Mouse (Mus musculus) forebrain, postnatal 0 days (tissue): ENCODE measurements around the gene Dusp7. TPM values are rescaled to one million over a fixed set of nuclear protein-coding genes. Genes with fewer than 3 reads are reported as not detected.

Experiments
- ATAC-seq: fragments of 200-750 bp; cut with Nextera tagmentation; 2 replicates; pipeline ENCODE4 v1.8.0; 2017; ENCODE audit warnings: mild to moderate bottlenecking, moderate library complexity
- DNase-seq: peaks from one replicate; pipeline ENCODE4 v3.0.0-alpha.2; 2015
- H3K27ac ChIP-seq: fragments of 300-500 bp; sonication (generic); 2 replicates; pipeline ENCODE4 v1.5.1; 2014; ENCODE audit warnings: low read depth, mild to moderate bottlenecking, antibody characterized with exemption, low read length, moderate library complexity, mixed read lengths
- H3K27me3 ChIP-seq: fragments of 300-500 bp; sonication (generic); 2 replicates; pipeline ENCODE4 v1.6.1; 2014; ENCODE audit warnings: mild to moderate bottlenecking, low read length, mixed read lengths; ENCODE audit not compliant: insufficient read depth
- H3K36me3 ChIP-seq: fragments of 300-500 bp; sonication (generic); 2 replicates; pipeline ENCODE4 v1.6.1; 2014; ENCODE audit warnings: mild to moderate bottlenecking, moderate library complexity; ENCODE audit not compliant: insufficient read depth
- H3K4me1 ChIP-seq: fragments of 300-500 bp; sonication (generic); 2 replicates; pipeline ENCODE4 v1.6.1; 2014; ENCODE audit warnings: antibody characterized with exemption; ENCODE audit not compliant: insufficient read depth
- H3K4me2 ChIP-seq: fragments of 300-500 bp; sonication (generic); 2 replicates; pipeline ENCODE4 v1.6.1; 2014; ENCODE audit warnings: low read depth, mild to moderate bottlenecking, moderate library complexity
- H3K4me3 ChIP-seq: fragments of 300-500 bp; sonication (generic); 2 replicates; pipeline ENCODE4 v1.5.1; 2014; ENCODE audit warnings: low read depth, low read length, mixed read lengths
- H3K9ac ChIP-seq: fragments of 300-500 bp; sonication (generic); 2 replicates; pipeline ENCODE4 v1.6.1; 2014; ENCODE audit warnings: mild to moderate bottlenecking
- H3K9me3 ChIP-seq: fragments of 300-500 bp; sonication (generic); 2 replicates; pipeline ENCODE4 v1.6.1; 2016; ENCODE audit warnings: low read length
- CTCF ChIP-seq: sonication (generic); IDR thresholded peaks from 2 replicates; pipeline ENCODE4 v1.5.1; 2016; ENCODE audit warnings: antibody characterized with exemption, control low read depth, low read depth
- WGBS: fragments of 180-500 bp; shearing (Covaris S2); extraction: QIAGEN DNeasy Blood & Tissue Kit; methylation state at CpG from one replicate; pipeline ENCODE4 v1.1.7; 2014; 5-methylcytosine and 5-hydroxymethylcytosine counted together
- polyA plus RNA-seq: library from polyadenylated mRNA; unstranded; fragments of >200 nt; fragmentation: Nextera tagmentation; extraction: Ambion mirVana; gene quantifications from 2 replicates; pipeline ENCODE4 v1.2.1, GENCODE M21; 2015
- total RNA-seq: library from RNA; depleted of rRNA; stranded (reverse); fragments of >200 nt; gene quantifications from 2 replicates; pipeline ENCODE4 v1.2.3, GENCODE M21; 2014

Gene Dusp7
- total and polyA plus RNA-seq, 2 experiments from 2014 or later = 16.7 to 43.5 TPM

DNA sequence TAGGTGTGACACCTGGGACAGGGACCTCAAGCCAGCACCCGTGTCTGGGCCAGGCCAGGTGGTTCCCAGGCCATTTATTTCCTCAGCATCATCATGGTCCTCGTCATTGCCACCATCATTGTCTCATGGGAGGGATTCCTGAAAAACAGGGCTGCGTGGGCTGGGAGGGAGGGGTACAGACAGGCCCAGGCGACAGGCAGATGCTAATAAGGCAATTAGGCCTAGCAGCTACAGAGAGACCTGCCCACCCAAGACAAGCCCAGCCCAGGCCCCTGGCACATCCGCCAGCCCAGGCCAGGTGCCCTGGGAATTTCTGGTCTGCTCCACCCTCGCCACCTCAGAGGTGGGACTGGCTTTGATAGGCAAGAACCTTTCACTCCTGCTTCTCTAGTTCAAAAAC is 9.1 kb upstream of the Dusp7 start:
- no peaks in the 10 kb centered on the region for H3K9me3 ChIP-seq
- H3K27me3 ChIP-seq = no peaks in the 10 kb centered on the region
- no peaks in the 10 kb centered on the region for H3K36me3 ChIP-seq
- no peak overlapping the region for H3K4me2 ChIP-seq
- DNase-seq = no peak
- H3K27ac ChIP-seq = no peak overlapping the region
- 49% methylated on average over 6 of the region's 6 CpGs for WGBS
- no peak for ATAC-seq
- H3K4me1 ChIP-seq = no peaks in the 10 kb centered on the region
- H3K4me3 ChIP-seq = no peak overlapping the region
- no peak for TF ChIP-seq CTCF
- no peak overlapping the region for H3K9ac ChIP-seq

DNA sequence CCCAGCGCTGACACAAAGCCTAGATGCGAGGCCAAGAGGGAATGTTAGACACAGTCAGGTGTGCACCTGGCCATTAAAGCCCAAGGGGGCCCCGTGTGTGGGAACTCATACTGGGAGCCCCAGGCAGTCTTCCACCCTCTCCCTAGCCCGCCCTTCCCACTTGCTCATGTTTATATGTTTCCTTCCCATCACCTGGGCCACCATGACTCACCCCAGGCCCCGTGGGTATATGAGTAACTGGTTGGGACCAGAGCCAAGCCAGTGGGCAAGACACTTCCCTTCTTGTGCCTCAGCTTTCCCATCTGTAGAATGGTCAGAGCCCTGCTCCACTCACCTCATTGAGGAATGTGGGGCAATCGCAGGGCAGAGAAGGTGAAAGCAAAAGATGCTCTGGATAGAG is 7.3 kb upstream of the Dusp7 start:
- ATAC-seq (no peak), DNase-seq (no peak)
- no peaks in the 10 kb centered on the region for H3K9me3 ChIP-seq
- H3K9ac ChIP-seq = no peak overlapping the region
- H3K4me1 ChIP-seq = no peaks in the 10 kb centered on the region
- WGBS = 90% methylated on average over 6 of the region's 6 CpGs
- H3K4me3 ChIP-seq = no peak overlapping the region
- no peak overlapping the region for H3K4me2 ChIP-seq
- H3K36me3 ChIP-seq = no peaks in the 10 kb centered on the region
- no peaks in the 10 kb centered on the region for H3K27me3 ChIP-seq
- no peak for TF ChIP-seq CTCF
- H3K27ac ChIP-seq = no peak overlapping the region

DNA sequence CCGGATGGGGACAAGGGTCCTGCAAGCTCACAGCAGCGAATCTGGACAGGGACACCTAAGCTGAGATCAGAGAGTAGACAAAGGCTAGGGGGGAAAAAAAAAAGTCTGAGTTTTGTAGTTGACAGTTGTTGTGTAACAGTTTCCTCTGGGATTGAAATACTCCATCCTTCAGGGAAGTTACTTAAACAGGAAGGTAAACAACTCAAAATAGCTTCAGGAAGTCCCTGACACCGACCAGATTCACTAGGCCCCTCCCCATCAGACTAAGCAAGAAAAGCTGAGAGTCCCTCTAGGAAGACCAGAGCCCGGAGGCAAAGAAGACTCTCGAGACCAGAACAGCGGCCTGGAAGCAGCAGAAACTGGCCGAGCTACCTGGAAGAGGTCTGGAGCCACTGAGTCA is 3.1 kb upstream of the Dusp7 start:
- no peak overlapping the region for H3K4me3 ChIP-seq
- no peaks in the 10 kb centered on the region for H3K9me3 ChIP-seq
- no peak overlapping the region for H3K9ac ChIP-seq
- no peaks in the 10 kb centered on the region for H3K36me3 ChIP-seq
- no peak overlapping the region for H3K4me2 ChIP-seq
- ATAC-seq = no peak
- no peaks in the 10 kb centered on the region for H3K27me3 ChIP-seq
- TF ChIP-seq CTCF = no peak
- H3K27ac ChIP-seq = no peak overlapping the region
- WGBS = 80% methylated on average over 7 of the region's 7 CpGs
- peaks cover 2% of the 10 kb centered on the region for H3K4me1 ChIP-seq
- DNase-seq = no peak

DNA sequence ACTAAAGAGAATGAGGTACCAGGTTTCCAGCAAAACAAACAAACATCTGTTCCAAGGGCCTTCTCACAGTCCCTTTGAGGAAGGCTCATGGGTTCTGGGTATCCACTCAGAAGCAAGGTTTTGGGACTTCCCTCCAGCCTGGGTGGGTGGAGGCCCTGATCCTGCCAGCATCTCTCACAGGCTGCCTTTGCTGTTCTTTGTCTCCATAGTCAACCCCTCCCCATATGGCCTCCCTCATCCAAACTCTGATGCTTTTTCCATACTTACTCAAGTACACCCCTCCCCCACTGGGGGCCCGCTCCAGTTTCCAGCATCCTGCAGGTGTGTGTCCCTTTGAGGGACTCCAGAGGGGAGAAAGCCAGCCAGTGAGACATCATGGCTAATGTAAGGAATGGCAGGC is 2.2 kb upstream of the Dusp7 start:
- Histone ChIP-seq H3K9me3 (no peaks in the 10 kb centered on the region), H3K4me1 (peaks cover 8% of the 10 kb centered on the region), H3K27ac (no peak overlapping the region), H3K4me3 (no peak overlapping the region), H3K9ac (no peak overlapping the region), H3K36me3 (no peaks in the 10 kb centered on the region), H3K27me3 (no peaks in the 10 kb centered on the region), H3K4me2 (no peak overlapping the region)
- no peak for DNase-seq
- WGBS = 56% methylated on average over 1 of the region's 1 CpGs
- TF ChIP-seq CTCF = no peak
- no peak for ATAC-seq

DNA sequence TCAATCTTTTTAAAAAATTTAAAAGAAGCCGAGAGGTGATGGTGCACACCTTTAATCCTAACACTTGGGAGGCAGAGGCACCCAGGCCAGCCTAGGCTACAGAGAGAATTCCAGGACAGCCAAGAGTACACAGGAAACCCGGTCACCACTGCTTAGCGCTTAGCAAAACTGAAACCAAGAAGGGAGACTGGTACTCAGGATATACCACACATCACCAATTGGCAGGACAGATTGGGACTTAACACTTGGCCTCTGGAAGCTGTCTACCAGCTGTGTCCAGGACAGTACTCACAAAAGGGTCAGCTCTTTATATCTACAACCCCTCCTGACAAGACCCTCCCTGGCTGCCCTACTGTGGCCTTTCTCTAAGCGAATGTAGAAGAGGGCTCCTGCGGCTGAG is 1.4 kb upstream of the Dusp7 start:
- TF ChIP-seq CTCF = no peak
- Histone ChIP-seq H3K4me1 (peaks cover 16% of the 10 kb centered on the region), H3K36me3 (peaks cover 4% of the 10 kb centered on the region; the same call in 1 of the 2 replicates), H3K27ac (no peak overlapping the region; the same call in 1 of the 2 replicates), H3K27me3 (no peaks in the 10 kb centered on the region), H3K4me2 (peak overlapping the region; percentile 98), H3K9ac (peak overlapping the region; percentile 85), H3K9me3 (no peaks in the 10 kb centered on the region), H3K4me3 (peak overlapping the region; percentile 78)
- 19% methylated on average over 5 of the region's 5 CpGs for WGBS
- no peak for DNase-seq
- no peak for ATAC-seq

DNA sequence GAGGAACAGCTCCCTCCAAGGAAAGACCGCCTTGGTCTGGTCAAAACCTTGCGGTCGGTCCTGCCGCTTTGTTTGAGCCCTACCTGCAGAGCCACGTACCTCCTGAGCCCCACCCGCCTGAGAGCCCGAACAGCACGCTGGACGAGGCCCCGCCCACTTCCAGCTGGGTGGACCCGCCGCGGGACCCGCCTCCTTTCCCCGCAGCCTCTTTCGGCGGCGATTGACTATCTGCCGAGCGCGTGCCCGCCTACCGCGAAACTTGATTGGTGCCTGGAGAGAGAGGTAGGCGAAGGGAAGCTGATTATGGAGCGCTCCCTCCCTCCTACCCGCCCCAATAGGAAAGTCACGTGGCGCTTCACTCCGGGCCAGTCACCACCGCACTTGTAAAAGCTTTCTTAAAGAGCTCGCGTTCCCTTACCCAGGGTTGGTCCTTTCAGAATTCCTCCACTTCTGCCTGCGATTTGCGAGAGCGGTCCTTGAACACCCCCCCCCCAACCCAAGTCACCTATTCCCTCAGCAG is 780 bp upstream of the Dusp7 start:
- peak overlapping the region; percentile 98 for H3K4me2 ChIP-seq
- WGBS = 2% methylated on average over 35 of the region's 36 CpGs
- no peak for TF ChIP-seq CTCF

DNA sequence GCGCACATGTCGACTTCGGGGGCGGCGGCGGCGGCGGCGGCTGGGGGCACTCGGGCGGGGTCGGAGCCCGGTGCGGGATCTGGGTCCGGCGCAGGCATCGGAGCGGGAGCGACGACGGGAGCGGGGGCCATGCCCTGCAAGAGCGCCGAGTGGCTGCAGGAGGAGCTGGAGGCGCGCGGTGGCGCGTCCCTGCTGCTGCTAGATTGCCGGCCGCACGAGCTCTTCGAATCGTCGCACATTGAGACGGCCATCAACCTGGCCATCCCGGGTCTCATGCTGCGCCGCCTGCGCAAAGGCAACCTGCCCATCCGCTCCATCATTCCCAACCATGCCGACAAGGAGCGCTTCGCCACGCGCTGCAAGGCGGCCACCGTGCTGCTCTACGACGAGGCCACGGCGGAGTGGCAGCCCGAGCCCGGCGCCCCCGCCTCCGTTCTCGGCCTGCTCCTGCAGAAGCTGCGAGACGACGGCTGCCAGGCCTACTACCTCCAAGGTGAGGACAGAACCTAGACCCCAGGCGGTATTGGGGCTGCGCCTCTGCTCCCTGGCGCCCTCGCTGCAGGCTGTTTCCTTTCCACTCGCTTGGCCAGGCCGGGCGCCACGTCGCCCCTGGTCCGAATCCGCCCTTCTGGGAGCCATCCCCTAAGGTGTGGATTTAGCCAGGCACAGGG is 534 bp downstream of the Dusp7 start:
- Histone ChIP-seq H3K27ac (peak overlapping the region; percentile 98), H3K9ac (peak overlapping the region; percentile 85), H3K4me1 (peaks cover 20% of the 10 kb centered on the region), H3K36me3 (peaks cover 20% of the 10 kb centered on the region), H3K9me3 (no peaks in the 10 kb centered on the region), H3K27me3 (no peaks in the 10 kb centered on the region), H3K4me3 (peak overlapping the region; percentile 78), H3K4me2 (peak overlapping the region; percentile 98)
- ATAC-seq = peak; percentile 38
- TF ChIP-seq CTCF = peak; percentile 60
- WGBS = 1% methylated on average over 68 of the region's 72 CpGs
- DNase-seq = peak; percentile 76

More for the DNA sequence above, 780 bp upstream of the Dusp7 start:
- ATAC-seq (peak; percentile 95), DNase-seq (peak; percentile 97)
- Histone ChIP-seq H3K27ac (peak overlapping the region; percentile 98), H3K36me3 (peaks cover 8% of the 10 kb centered on the region), H3K27me3 (no peaks in the 10 kb centered on the region), H3K4me3 (peak overlapping the region; percentile 78), H3K4me1 (peaks cover 20% of the 10 kb centered on the region), H3K9me3 (no peaks in the 10 kb centered on the region), H3K9ac (peak overlapping the region; percentile 85)
